Mouse (Mus musculus) c-Kit-negative CD71-positive TER-119-positive erythroid progenitor cells, embryonic 14.5 days (primary cell): ENCODE data around the gene Slc5a5.

Experiments
- DNase-seq: peaks from one replicate; pipeline ENCODE4 v3.0.0-alpha.2; 2013; ENCODE audit warnings: low read depth, low spot score

Slc5a5 gene

GRCm38 (mm10) chr8:70892022-70892895, at the start of gene Slc5a5:
TSS of gene Slc5a5 (minus strand) at chr8:70892757.
- DNase-seq = no peak

- DNase-seq = no peak
Measured at GRCm38 (mm10) chr8:70941478-70941877, 48.9 kb upstream of the Slc5a5 start.

GRCm38 (mm10) chr8:70937200-70937599, 44.6 kb upstream of the Slc5a5 start:
- DNase-seq = no peak

GRCm38 (mm10) chr8:70934786-70935185, 42.2 kb upstream of the Slc5a5 start:
- no peak for DNase-seq

GRCm38 (mm10) chr8:70933036-70933435, 40.5 kb upstream of the Slc5a5 start:
- DNase-seq = no peak

- DNase-seq = no peak
Measured at GRCm38 (mm10) chr8:70931731-70932130, 39.2 kb upstream of the Slc5a5 start.

- no peak for DNase-seq
Measured at GRCm38 (mm10) chr8:70928778-70929322, 36.3 kb upstream of the Slc5a5 start.

GRCm38 (mm10) chr8:70928096-70928495, 35.5 kb upstream of the Slc5a5 start:
- DNase-seq = no peak

GRCm38 (mm10) chr8:70926396-70926795, 33.8 kb upstream of the Slc5a5 start:
- DNase-seq = no peak

GRCm38 (mm10) chr8:70925754-70926153, 33.2 kb upstream of the Slc5a5 start:
- DNase-seq = no peak

- DNase-seq = no peak
Measured at GRCm38 (mm10) chr8:70924151-70924550, 31.6 kb upstream of the Slc5a5 start.

GRCm38 (mm10) chr8:70920049-70920922, 27.7 kb upstream of the Slc5a5 start:
- DNase-seq = no peak

GRCm38 (mm10) chr8:70914704-70915103, 22.1 kb upstream of the Slc5a5 start:
- DNase-seq = no peak

- no peak for DNase-seq
Measured at GRCm38 (mm10) chr8:70913523-70913922, 21.0 kb upstream of the Slc5a5 start.

- DNase-seq = no peak
Measured at GRCm38 (mm10) chr8:70912955-70913354, 20.4 kb upstream of the Slc5a5 start.

- DNase-seq = no peak
Measured at GRCm38 (mm10) chr8:70911596-70911995, 19.0 kb upstream of the Slc5a5 start.

GRCm38 (mm10) chr8:70907518-70907917, 15.0 kb upstream of the Slc5a5 start:
- no peak for DNase-seq

- peak; percentile 57 for DNase-seq
Measured at GRCm38 (mm10) chr8:70905831-70906736, 13.5 kb upstream of the Slc5a5 start, which contains the start of gene Map1s. TSS of gene Map1s (plus strand) at chr8:70905932.

GRCm38 (mm10) chr8:70905463-70905830, 12.9 kb upstream of the Slc5a5 start:
- no peak for DNase-seq

- no peak for DNase-seq
Measured at GRCm38 (mm10) chr8:70904532-70904931, 12.0 kb upstream of the Slc5a5 start.

GRCm38 (mm10) chr8:70903582-70903981, 11.0 kb upstream of the Slc5a5 start:
- no peak for DNase-seq
